Mouse (Mus musculus) thymus, postnatal 10 days (tissue): ENCODE data around the gene Stx8.
A peak's percentile ranks its signal among the peaks of the same experiment; 100 is the strongest.

ENCODE experiments used
- DNase-seq, 2 experiments: peaks; one replicate each; pipeline ENCODE4 v3.0.0; 2021; ENCODE audit warnings: low spot score in 2 of 2

Gene Stx8

DNA sequence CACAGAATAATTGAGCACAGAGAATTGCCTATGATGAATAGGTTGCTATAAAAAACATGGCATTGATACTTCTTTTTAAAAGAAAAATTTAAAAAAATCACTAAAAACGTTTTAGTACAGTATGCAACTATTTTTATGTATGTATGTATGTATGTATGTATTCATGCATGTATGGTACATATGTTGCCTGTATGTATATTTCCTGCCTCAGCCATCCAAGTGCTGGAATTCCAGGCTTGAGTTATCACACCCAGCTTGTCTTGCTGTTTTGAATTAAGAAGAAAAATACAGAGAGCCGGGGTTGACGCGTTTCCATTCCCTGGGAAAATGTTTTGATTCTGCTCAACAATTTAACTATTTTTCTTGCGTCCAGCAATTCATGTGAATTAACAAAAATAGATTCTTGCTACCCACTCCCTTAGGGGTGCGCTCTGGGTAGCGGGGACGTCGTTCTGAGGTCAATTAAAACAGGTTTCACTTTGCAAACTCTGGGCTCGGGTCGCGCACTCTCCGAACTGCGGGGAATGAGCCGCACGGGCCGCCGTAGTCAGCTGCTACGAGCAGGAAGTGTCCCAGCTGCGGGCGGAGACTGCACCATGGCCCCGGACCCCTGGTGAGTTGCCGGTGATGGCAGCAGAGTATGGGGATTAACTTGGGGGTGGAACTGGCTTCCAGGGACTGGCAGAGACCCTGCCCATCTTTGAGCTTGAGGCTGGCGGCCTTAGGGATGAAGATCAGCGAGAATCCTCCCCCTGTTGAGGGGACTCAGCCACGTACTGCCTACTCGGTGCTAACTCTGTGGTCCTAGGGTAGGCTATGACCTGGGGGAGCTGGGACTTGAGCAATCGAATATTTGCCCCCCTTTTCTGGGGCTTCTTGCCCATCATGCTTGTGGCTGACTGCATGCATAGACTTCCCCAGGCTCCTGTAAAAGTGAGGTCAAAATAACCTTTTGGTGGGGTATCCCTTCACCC lies at the start of gene Stx8:
Gene Stx8 (plus strand): TSS at position 289 of the 974 bp plus-strand sequence.
- peak; percentile 93 to 97 for DNase-seq

- no peak for DNase-seq
These were observed 48.9 kb upstream of the Stx8 start for GRCm38 (mm10) chr11:67917126-67917525.

DNA sequence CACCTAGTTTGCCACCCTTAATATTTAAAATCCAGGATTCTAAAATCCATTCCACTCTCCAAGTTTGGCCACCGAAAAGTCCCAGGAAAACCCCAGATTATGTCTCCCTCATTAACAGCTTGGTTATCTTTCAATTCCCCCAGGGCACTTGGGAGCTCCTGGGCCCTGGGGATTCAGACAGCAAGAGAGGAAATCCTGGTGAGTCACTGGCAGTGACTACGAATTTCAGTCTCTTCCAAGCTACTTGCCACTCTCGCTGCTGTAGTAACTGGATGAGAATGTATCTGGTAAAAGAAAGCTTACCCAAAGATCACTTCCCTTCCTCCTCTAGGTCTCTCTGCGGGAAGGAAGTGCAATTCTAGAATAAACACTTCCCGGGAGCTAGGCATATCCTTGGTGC lies 46.4 kb upstream of the Stx8 start:
- no peak for DNase-seq

- no peak for DNase-seq
These were observed 45.6 kb upstream of the Stx8 start for GRCm38 (mm10) chr11:67920226-67920960.

- DNase-seq = peak in 1 of 2 experiments; percentile 4
These were observed 44.7 kb upstream of the Stx8 start for GRCm38 (mm10) chr11:67921091-67921826.

- DNase-seq = peak in 1 of 2 experiments; percentile 17
These were observed 43.9 kb upstream of the Stx8 start, which contains the start of gene Usp43 for GRCm38 (mm10) chr11:67921827-67922754. Gene Usp43, minus strand, starts transcription at chr11:67922153.

GRCm38 (mm10) chr11:67922755-67923125 lies 43.3 kb upstream of the Stx8 start:
- DNase-seq = peak; percentile 62 to 71

- no peak for DNase-seq
These were observed 42.3 kb upstream of the Stx8 start for GRCm38 (mm10) chr11:67923720-67924119.

DNA sequence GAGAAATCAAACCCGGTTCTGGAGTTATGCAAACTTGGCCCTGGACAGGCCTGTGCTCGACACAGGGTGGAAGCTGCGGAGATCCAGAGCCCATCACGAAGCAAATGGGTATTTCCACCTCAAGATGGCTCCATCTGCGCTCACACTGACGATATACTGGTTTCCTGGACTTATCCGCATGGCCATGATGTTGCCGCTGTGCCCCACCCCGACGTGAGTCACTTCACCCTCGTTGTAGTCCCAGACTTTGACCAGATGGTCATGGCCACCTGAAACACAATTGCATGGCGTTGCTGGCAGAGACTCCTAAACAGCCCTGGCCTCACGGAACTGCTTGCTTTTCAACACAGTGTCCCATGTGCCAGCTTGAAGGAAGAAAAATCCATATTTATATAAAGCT lies 41.0 kb upstream of the Stx8 start:
- no peak for DNase-seq

DNA sequence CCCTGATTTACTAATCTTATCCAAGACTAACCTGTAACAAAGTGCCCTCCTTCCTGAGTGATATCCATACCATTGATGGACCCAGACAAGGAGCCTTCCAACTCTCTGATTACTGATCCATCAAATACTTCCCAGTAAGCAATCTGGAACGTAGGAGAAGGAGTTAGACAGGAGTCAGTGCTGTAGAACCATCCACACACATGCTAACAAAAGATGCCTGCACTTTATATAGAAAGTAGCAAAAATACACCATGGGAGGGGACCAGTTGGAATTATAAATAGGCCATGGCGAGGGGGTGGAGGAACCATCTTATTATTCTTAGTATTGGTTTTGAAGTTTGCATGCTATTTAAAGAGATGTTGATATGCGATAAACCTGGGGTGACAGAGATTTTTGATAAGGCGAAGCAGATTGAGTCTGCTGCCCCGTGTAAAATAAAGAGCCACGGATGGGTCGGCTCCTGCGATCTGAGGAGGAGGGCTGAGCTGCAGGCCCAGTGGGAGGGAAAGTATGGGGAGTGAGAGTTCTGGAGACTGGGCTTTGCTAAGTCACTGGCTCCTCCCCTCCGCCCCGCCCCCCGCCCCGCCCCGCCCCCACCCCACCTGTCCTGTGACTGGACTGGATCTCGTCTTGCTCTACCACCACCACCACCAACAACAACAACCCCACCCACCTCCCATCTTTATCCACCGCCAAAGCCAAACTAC lies 39.5 kb upstream of the Stx8 start:
- DNase-seq = no peak

DNA sequence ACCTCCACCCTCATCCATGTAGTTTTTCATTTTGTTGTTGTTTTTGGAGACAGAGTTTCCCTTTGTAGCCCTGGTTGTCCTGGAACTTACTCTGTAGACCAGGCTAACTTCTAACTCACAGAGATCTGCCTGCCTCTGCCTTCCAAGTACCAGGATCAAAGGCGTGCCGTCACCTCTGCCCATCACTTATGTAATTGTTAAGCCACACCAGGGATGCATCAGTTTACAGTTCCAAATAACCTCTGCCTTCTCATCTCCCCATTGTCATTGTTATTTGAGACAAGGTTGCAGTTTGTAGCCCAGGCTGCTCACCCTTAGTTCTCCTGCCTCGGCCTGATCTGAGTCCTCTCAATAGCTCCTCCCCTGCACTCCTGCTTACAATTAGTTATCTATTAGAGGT lies 33.8 kb upstream of the Stx8 start:
- DNase-seq = no peak

DNA sequence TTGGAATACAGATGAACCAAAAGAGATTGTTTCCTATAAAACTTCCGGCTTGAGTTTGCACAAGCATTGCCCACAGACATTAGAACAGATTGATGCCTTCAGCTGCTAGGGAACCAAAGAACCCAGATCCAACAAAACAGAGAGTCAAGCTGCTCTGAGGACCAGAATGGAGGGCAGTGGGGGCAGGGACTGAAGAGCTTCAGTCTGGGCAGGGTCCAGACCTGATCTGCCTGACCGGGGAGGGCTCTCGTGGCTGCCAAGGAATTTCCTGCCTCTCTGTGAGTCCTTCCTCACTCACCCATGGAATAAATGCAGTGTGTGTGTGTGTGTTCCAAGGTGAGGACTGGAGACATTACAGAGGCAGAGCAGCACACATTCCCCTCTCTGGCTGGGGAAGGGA lies 17.8 kb upstream of the Stx8 start:
- DNase-seq = no peak

DNA sequence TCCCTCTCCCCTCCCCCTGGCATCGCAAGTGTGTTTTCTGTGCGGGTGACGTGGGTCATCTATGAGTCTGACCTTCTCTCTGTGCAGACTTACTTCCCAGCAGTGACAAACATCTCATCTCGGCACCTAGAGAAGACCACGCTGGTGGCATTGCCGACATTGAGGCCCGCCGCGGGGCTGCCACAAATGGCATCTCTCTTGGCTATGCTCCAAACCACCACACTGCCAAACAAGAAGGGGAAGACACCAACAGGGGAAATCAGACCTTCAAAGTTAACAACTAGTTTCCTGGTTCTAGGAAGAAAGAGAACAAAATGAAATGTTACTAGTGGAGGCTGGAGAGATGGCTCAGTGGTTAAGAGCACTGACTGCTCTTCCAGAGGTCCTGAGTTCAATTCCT lies 16.5 kb upstream of the Stx8 start:
- DNase-seq = no peak

GRCm38 (mm10) chr11:67953604-67954003 lies 12.4 kb upstream of the Stx8 start:
- DNase-seq = no peak

DNA sequence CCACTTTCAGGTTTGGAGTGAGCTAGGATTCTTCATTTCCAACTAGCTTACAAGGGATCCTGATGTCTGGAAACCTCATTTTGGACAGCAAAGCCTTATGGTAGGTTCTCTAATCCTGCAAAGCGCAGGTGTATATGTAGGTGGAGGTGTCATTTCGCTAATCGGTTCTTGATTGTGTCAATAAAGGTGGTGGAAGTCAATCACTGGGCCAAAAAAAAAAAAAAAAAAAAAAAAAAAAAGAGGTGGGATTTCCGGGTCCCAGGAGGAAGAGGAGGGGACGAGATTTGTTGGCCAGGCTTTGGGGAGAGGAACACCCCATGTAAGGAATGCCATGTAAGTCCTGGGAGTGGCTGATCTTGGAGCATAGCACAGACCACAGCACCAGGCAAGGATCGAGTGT lies 11.6 kb upstream of the Stx8 start:
- no peak for DNase-seq

DNA sequence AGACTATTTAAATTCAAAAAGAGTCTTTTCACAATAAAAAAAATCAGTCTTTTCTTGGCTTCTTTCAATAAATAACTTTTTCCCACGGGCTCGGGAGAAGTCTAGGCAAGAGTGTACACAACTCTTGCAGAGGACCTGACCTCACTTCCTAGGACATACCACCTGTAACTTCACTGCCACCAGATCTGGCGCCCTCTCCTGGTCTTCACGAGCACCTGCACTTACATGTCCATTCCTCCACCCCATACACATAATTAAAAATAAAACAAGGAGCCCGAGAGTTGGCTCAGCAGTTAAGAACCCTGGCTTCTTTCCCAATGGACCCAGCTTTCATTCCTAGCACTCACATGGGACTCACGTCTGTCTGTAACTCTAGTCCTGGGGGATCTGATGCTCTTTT lies 1.9 kb upstream of the Stx8 start:
- DNase-seq = no peak

DNA sequence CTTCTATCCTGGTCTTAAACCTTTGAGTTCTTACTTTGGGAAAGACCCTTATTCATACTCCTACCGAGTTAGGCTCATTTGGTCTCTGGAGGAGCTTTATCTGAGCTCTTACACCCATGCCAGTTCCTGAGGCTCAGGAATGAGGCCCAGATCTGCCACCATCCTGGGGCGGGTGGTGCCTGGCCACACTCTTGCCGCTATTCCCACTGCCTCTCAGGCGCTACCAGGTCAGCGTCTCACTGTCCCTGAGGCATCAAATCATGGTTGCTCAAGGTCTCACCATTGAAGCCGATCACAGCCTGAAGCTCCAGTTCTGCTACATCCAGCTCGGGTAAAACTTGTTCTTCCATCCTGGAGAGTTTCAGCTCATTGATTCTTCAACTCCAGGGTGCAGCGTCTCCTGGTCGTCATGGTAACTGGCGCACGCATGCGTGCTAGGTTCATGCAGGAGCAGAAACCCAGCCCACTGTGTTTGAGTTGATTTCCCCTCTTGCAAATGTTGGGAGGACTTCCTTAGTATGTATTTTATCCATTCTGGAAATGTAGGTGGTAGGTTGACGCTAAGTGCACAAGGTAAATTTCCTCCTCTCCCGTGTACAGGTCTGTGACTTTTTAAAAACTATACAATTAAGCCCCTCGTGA lies 630 bp upstream of the Stx8 start, which contains the start of gene Cfap52:
Gene Cfap52 (minus strand): TSS at position 410 of the 642 bp plus-strand sequence.
- peak; percentile 77 to 86 for DNase-seq

DNA sequence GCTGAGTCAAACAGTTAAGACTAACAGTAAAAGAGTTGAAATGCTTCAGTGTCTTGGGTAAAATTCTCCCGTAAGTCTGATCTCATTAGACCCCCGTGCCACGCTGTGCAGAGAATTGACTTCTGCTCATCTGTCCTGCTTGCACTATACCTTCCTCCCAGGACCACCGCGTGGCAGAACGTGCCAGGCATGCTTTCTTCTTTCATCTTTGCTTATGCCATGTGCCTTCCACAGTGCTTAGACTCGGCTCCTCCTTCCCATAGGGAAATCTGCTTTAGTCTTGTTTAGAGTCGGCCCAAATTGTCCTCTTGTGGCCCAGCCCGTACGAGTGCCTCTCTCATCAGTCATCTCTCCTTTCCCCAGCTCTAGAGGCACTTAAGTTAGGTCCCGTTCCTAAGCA lies 1.8 kb downstream of the Stx8 start:
- DNase-seq = no peak

- no peak for DNase-seq
These were observed 6.6 kb downstream of the Stx8 start for GRCm38 (mm10) chr11:67972606-67973005.

- no peak for DNase-seq
These were observed 7.2 kb downstream of the Stx8 start for GRCm38 (mm10) chr11:67973225-67973624.
